Mouse (Mus musculus) stomach, embryonic 16.5 days (tissue): ENCODE measurements around the gene Zbtb39. TPM values are rescaled to one million over a fixed set of nuclear protein-coding genes. Genes with fewer than 3 reads are reported as not detected.
A peak's percentile ranks its signal among the peaks of the same experiment; 100 is the strongest.

Experiments
- ATAC-seq: fragments of 200-750 bp; cut with Nextera tagmentation; 2 replicates; pipeline ENCODE4 v1.8.0; 2017; ENCODE audit warnings: moderate number of reproducible peaks, moderate TSS enrichment; ENCODE audit not compliant: insufficient read depth, low FRiP score
- H3K27ac ChIP-seq: fragments of 300-500 bp; sonication (generic); 2 replicates; pipeline ENCODE4 v1.5.1; 2014; ENCODE audit warnings: low read length
- H3K27me3 ChIP-seq: fragments of 300-500 bp; sonication (generic); 2 replicates; pipeline ENCODE4 v1.6.1; 2014; ENCODE audit warnings: low read length, control low read depth, mixed read lengths; ENCODE audit not compliant: control insufficient read depth, insufficient read depth
- H3K36me3 ChIP-seq: fragments of 300-500 bp; sonication (generic); 2 replicates; pipeline ENCODE4 v1.6.1; 2014; ENCODE audit warnings: low read length; ENCODE audit not compliant: control insufficient read depth, insufficient read depth
- H3K4me1 ChIP-seq: fragments of 300-500 bp; sonication (generic); 2 replicates; pipeline ENCODE4 v1.6.1; 2014; ENCODE audit warnings: low read length, control low read depth, mixed read lengths; ENCODE audit not compliant: control insufficient read depth, insufficient read depth
- H3K4me2 ChIP-seq: fragments of 300-500 bp; sonication (generic); 2 replicates; pipeline ENCODE4 v1.6.1; 2014; ENCODE audit warnings: low read depth, low read length, mixed read lengths
- H3K4me3 ChIP-seq: fragments of 300-500 bp; sonication (generic); replicated peaks from 2 replicates; pipeline ENCODE4 v1.5.1; 2014; ENCODE audit warnings: mild to moderate bottlenecking, low read length
- H3K9ac ChIP-seq: fragments of 300-500 bp; sonication (generic); 2 replicates; pipeline ENCODE4 v1.6.1; 2014; ENCODE audit warnings: low read length
- H3K9me3 ChIP-seq: fragments of 300-500 bp; sonication (generic); replicated peaks from 2 replicates; pipeline ENCODE4 v1.6.1; 2016; ENCODE audit warnings: low read length, control low read depth; ENCODE audit not compliant: control insufficient read depth
- WGBS: fragments of 180-500 bp; shearing (Covaris S2); extraction: QIAGEN DNeasy Blood & Tissue Kit; methylation state at CpG from one replicate; pipeline ENCODE4 v1.1.7; 2014; 5-methylcytosine and 5-hydroxymethylcytosine counted together
- polyA plus RNA-seq: library from polyadenylated mRNA; unstranded; fragments of >200 nt; fragmentation: Nextera tagmentation; extraction: Ambion mirVana; gene quantifications from 2 replicates; pipeline ENCODE4 v1.2.1, GENCODE M21; 2015

The Zbtb39 gene
- polyA plus RNA-seq, 1 experiment from 2014 or later, result 2.2 TPM

DNA sequence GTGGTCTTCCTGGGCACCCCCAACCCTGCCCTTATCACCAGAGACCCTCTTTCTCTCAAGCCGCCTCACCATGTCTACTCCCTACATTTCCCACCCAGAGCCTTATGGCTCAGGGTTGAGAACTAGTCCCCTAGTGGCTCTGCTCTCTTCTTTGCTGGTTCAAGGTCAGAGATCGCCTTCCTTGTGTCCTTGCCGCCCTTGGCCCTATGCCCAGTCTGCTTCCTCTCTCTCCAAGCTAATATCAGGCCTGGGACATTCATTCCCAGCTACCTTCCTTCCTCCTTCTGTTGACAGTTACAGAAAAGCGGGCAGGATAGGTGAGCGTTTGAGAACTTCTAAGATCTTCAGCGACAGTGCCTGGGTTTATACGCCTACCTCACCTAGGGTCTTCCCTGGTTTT, 31.6 kb upstream of the Zbtb39 start:
- 72% methylated on average over 7 of the region's 7 CpGs for WGBS

DNA sequence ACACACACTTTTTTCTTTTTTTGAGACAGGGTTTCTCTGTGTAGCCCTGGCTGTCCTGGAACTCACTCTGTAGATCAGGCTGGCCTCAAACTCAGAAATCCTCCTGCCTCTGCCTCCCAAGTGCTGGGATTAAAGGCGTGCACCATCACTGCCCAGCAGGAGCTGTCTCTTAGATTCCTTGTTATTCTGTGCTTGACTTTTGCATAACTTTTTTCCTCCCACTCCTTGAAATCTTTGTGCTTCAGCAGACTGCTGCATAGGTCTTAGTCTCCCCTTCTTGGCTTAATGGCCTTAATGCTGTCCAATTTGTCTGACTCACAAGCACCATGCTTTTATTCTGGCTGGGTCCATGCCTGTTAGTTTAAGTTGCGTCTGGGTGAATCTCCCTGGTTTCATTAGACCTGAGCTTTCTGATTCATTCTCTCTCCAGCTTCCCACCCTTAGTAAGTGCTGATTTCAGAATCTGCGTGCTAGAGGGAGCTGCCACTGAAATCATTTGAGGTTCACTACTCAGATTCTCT, 30.4 kb upstream of the Zbtb39 start:
- Histone ChIP-seq H3K9ac (no peak overlapping the region), H3K27ac (no peak overlapping the region), H3K4me3 (no peak overlapping the region), H3K4me2 (no peak overlapping the region), H3K9me3 (no peaks in the 10 kb centered on the region), H3K27me3 (no peaks in the 10 kb centered on the region), H3K4me1 (no peaks in the 10 kb centered on the region), H3K36me3 (no peaks in the 10 kb centered on the region)
- no peak for ATAC-seq
- 79% methylated on average over 3 of the region's 3 CpGs for WGBS

More for the DNA sequence above, 31.6 kb upstream of the Zbtb39 start:
- Histone ChIP-seq H3K9ac (no peak overlapping the region), H3K4me3 (no peak overlapping the region), H3K36me3 (no peaks in the 10 kb centered on the region), H3K27ac (no peak overlapping the region), H3K4me2 (no peak overlapping the region), H3K4me1 (no peaks in the 10 kb centered on the region), H3K27me3 (no peaks in the 10 kb centered on the region), H3K9me3 (no peaks in the 10 kb centered on the region)
- no peak for ATAC-seq

DNA sequence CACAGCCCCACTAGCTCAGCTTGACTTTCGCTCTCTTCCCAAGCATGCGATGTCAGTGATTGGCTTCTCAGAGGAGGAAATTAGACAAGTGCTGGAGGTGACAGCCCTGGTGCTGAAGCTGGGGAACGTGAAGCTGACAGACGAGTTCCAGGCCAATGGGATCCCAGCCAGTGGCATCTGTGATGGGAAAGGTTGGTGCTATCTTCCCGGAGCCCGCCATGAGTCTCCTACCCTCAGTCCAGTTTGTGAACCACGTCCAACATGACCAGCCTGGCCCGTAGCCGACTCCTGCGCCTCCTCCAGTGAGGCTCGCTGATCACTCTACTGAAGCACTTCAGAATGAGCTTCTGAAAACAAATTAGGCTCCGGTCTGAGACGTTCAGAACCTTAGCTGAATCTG, 29.0 kb upstream of the Zbtb39 start:
- H3K36me3 ChIP-seq, result no peaks in the 10 kb centered on the region
- H3K27me3 ChIP-seq, result no peaks in the 10 kb centered on the region
- H3K4me3 ChIP-seq, result no peak overlapping the region
- no peak for ATAC-seq
- no peak overlapping the region for H3K27ac ChIP-seq
- no peak overlapping the region for H3K9ac ChIP-seq
- H3K9me3 ChIP-seq, result no peaks in the 10 kb centered on the region
- H3K4me2 ChIP-seq, result no peak overlapping the region
- 74% methylated on average over 13 of the region's 13 CpGs for WGBS
- H3K4me1 ChIP-seq, result no peaks in the 10 kb centered on the region

DNA sequence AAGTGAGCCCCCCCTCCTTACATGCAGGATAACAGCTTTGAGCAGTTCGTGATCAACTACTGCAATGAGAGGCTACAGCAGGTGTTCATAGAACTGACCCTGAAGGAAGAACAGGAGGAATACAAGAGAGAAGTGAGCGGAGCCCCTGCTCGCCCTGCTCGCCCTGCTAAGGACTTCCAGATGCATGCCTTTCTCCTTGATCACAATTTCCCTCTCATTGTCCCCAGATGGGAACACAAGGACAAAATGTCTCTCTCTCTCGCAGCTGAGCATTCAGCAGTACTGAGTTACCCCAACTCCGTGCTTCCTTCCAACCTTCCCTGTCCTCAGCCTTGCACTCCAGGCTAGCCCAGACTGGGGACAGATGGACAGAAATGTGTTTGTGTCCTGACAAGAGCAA, 26.6 kb upstream of the Zbtb39 start:
- Histone ChIP-seq H3K4me2 (no peak overlapping the region), H3K27ac (no peak overlapping the region), H3K27me3 (no peaks in the 10 kb centered on the region), H3K36me3 (no peaks in the 10 kb centered on the region), H3K9me3 (no peaks in the 10 kb centered on the region), H3K4me3 (no peak overlapping the region), H3K9ac (no peak overlapping the region), H3K4me1 (no peaks in the 10 kb centered on the region)
- 77% methylated on average over 6 of the region's 6 CpGs for WGBS
- ATAC-seq, result no peak

DNA sequence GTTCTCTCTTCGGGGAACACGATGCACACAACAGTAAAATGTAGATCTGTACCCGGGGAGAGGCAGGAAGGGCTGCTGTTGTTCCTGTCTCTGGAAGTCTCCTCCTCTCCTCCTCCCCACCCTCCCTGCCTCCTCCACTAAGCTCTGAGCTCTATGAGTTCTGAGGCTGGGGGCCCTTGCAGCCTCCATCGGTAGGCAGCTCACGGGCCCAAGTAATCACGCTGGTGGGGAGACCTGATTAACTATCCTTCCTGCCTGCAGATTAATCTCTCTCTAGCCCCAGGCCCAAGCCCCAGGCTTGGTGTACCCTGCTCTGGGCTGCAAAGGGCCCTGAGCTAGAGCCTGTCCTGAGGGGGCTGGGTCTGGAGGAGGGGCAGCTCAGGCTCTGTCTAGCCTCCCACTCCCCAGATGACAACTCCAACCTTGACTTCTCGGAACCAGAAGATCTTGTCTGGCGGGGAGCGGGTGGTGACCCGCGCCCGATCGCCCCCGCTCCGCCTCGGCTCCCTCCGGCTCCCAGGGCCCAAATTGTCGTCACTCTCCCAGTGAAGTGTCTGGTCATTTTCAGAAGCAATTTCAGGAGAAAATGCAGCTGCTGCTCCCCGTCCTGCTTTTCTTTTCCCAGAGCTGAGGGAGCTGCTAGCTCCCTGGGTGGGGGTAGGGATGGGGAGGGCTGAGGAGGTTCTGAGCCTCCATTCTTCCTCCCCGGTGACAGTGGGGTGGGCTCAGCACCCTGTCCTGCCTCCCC, 17.5 kb upstream of the Zbtb39 start:
- Histone ChIP-seq H3K27me3 (no peaks in the 10 kb centered on the region), H3K4me1 (peaks cover 7% of the 10 kb centered on the region; the same call in 1 of the 2 replicates), H3K9me3 (no peaks in the 10 kb centered on the region), H3K36me3 (no peaks in the 10 kb centered on the region), H3K4me2 (peak overlapping the region; percentile 50), H3K4me3 (peak overlapping the region; percentile 32), H3K9ac (peak overlapping the region; percentile 70), H3K27ac (peak overlapping the region; percentile 92)
- peak; percentile 69 for ATAC-seq
- 18% methylated on average over 20 of the region's 20 CpGs for WGBS

DNA sequence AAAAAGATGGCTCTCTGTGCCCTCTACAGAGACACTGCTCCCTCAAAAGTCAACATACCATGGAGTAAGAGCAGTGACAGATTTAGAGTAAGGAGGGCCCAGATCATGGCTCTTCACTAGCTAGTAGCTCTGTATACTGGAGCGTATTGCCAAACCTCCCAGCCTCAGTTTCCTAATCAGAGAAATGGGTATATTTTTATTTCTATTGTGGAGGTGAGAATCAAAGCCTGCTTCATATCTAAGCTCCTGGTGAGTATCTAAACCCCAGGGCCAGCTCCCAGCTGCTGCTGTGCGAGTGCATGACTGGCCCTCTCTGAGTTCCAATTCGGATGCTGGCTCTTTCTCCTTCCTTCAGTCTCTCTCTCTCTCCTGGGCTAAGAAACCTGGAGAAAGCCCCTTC, 15.2 kb upstream of the Zbtb39 start, which contains the start of gene Tac2:
Tac2 (plus strand) TSS at position 301 of the 400 bp plus-strand sequence.
- no peaks in the 10 kb centered on the region for H3K27me3 ChIP-seq
- no peak within 1 kb of the TSS for H3K4me3 ChIP-seq
- H3K27ac ChIP-seq, result no peak within 1 kb of the TSS
- 80% methylated on average over 3 of the region's 3 CpGs for WGBS
- H3K9ac ChIP-seq, result no peak within 1 kb of the TSS
- ATAC-seq, result no peak
- peaks cover 7% of the 10 kb centered on the region; the same call in 1 of the 2 replicates for H3K4me1 ChIP-seq
- H3K9me3 ChIP-seq, result no peaks in the 10 kb centered on the region
- H3K4me2 ChIP-seq, result no peak within 1 kb of the TSS
- no peaks in the 10 kb centered on the region for H3K36me3 ChIP-seq

DNA sequence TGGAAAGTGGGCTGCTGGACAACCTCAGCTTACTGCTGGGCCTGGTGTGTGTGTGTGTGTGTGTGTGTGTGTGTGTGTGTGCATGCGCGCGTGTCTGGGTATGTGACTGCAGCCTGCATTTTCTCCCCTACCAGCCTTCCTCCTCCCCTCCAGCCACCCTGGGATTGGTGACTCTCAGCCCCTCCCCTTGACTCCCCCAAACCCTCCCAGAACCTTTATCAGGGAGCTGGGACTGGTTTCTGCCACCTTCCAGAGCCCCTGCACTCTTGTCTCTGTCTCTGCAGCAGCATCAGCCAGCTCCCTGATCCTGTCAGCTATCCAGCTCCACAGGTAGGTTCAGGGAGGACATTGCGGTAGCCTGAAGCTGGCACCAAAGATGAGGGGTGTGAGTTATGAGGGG, 14.2 kb upstream of the Zbtb39 start:
- Histone ChIP-seq H3K4me3 (no peak overlapping the region), H3K4me2 (no peak overlapping the region), H3K9ac (no peak overlapping the region), H3K4me1 (peaks cover 7% of the 10 kb centered on the region; the same call in 1 of the 2 replicates), H3K27ac (no peak overlapping the region), H3K36me3 (no peaks in the 10 kb centered on the region), H3K9me3 (no peaks in the 10 kb centered on the region), H3K27me3 (no peaks in the 10 kb centered on the region)
- no peak for ATAC-seq
- WGBS, result 65% methylated on average over 4 of the region's 4 CpGs

DNA sequence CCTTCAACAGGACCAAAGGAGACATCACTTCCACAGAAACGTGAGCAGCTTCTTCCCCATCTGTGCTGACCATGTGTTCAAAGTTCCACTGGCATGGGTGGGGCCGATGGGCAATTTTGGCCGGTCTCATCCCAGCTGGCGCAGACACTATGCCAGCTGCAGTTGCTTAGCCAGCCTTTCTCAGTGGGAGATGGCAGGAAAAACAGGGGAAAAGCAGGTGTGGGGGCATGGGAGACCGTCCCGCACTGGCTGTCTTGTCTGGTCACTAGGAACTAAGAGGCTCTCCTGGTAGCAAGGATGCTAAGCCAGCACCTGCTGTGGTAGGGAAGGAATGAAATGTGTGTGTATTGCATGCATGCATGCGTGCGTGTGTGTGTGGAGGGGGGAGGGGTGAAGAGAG, 10.9 kb upstream of the Zbtb39 start:
- WGBS, result 74% methylated on average over 8 of the region's 8 CpGs
- Histone ChIP-seq H3K9me3 (no peaks in the 10 kb centered on the region), H3K27ac (no peak overlapping the region), H3K4me3 (no peak overlapping the region), H3K27me3 (no peaks in the 10 kb centered on the region), H3K4me2 (no peak overlapping the region), H3K4me1 (0 out of 2 replicates have a peak, but pooled peaks cover 4% of the 10 kb centered on the region), H3K9ac (no peak overlapping the region), H3K36me3 (no peaks in the 10 kb centered on the region)
- no peak for ATAC-seq

DNA sequence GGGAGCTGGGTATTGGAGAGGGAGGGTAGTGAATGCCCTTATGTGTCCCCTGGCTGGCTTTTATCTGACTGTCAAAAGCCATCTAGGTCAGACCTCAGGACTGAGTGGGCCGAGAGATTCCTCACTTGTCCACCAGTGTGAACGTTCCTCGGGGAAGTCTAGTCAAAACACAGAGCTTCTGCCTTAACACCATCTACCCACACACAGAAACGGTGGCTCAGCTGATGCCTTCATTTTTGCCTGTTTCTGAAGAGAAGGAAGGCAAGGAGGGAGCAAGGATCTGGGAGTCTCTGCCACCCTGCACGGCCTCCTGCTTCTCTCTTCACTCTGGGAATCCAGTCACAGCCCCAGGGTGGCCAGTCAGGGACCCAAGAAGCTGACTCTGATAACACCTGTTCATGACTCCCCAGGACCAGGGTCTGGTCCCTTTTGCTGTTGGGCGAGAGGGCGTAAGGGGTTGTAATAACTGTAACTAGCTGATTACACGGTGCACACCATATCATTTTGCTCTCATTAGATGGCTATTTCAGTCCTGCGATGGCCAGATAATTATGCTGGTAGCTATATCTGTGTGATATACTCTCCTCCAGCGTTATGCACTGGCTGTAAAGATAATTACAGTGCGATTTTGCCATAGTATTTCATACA, 8.9 kb upstream of the Zbtb39 start:
- H3K4me2 ChIP-seq, result no peak overlapping the region
- H3K9me3 ChIP-seq, result peaks cover 4% of the 10 kb centered on the region
- 73% methylated on average over 11 of the region's 11 CpGs for WGBS

More for the DNA sequence above, 8.9 kb upstream of the Zbtb39 start:
- H3K27ac ChIP-seq, result no peak overlapping the region
- H3K4me3 ChIP-seq, result no peak overlapping the region
- no peaks in the 10 kb centered on the region for H3K36me3 ChIP-seq
- H3K9ac ChIP-seq, result no peak overlapping the region
- H3K27me3 ChIP-seq, result no peaks in the 10 kb centered on the region
- 0 out of 2 replicates have a peak, but pooled peaks cover 4% of the 10 kb centered on the region for H3K4me1 ChIP-seq
- ATAC-seq, result no peak
